Mouse (Mus musculus): ENCODE data around the gene Fcgrt. TPM values are rescaled to one million over a fixed set of nuclear protein-coding genes. Genes with fewer than 3 reads are reported as not detected.
A peak's percentile ranks its signal among the peaks of the same experiment; 100 is the strongest.

Fcgrt gene
- polyA plus RNA-seq, 1 experiment = 67.2 TPM

GRCm38 (mm10) chr7:45105491-45105890 is 1.8 kb upstream of the Fcgrt start:
- TF ChIP-seq POLR2A (IDR thresholded peaks at IDR 0.05; ENCODE audit: insufficient read length, low read depth) (no peak), MYOD1 (IDR thresholded peaks at IDR 0.05; ENCODE audit: control insufficient read depth in 1 of 3, insufficient read length in 2 of 3, low read depth in 2 of 3) (no peak), MAX (IDR thresholded peaks at IDR 0.05; ENCODE audit: low read depth) (no peak), POLR2AphosphoS2 (IDR thresholded peaks at IDR 0.05; ENCODE audit: insufficient read length, low read depth) (no peak), CEBPB (IDR thresholded peaks at IDR 0.05; ENCODE audit: insufficient read depth, poor library complexity, severe bottlenecking) (no peak), E2F4 (IDR thresholded peaks at IDR 0.05; ENCODE audit: insufficient read depth) (no peak), USF1 (IDR thresholded peaks at IDR 0.05; ENCODE audit: low read depth) (no peak), REST (IDR thresholded peaks at IDR 0.05; ENCODE audit: insufficient read depth, insufficient read length) (no peak), SRF (IDR thresholded peaks at IDR 0.05; ENCODE audit: control insufficient read depth, insufficient read length, low read depth) (no peak), TCF3 (IDR thresholded peaks at IDR 0.05; ENCODE audit: insufficient read length, low read depth) (no peak)
- H3ac ChIP-seq (ENCODE audit: control insufficient read depth, insufficient read length) = no peak overlapping the region
- H3K36me3 ChIP-seq (ENCODE audit: control insufficient read depth, insufficient read depth) = no peaks in the 10 kb centered on the region
- H3K4me3 ChIP-seq = no peak overlapping the region
- H3K27me3 ChIP-seq (ENCODE audit: control insufficient read depth, insufficient read depth, insufficient read length) = no peaks in the 10 kb centered on the region
- no peaks in the 10 kb centered on the region for H3K79me2 ChIP-seq (ENCODE audit: control insufficient read depth, insufficient read depth)
- H3K4me2 ChIP-seq (ENCODE audit: low read depth) = no peak overlapping the region

DNA sequence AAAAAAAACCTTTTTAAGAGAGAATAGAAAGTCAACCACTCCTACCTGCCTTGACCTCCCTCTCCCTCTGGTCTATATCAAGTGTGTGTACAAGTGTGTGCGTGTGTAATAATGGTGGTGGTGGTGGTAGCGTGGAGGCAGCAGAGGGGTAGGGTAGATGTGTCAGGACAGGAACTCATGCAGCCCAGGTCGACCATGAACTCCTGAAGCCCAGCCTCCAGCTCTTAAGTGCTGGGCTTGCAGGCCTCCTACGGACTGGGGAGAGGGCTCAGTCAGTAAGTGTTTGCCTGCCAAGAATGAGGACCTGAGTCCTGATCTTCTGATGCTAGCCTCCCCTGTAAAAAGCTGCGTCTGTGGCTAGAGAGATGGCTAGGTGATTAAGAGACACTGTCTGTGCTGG is 1.3 kb upstream of the Fcgrt start:
- H3K4me2 ChIP-seq (ENCODE audit: low read depth) = no peak overlapping the region
- no peaks in the 10 kb centered on the region for H3K79me2 ChIP-seq (ENCODE audit: control insufficient read depth, insufficient read depth)
- no peak overlapping the region for H3ac ChIP-seq (ENCODE audit: control insufficient read depth, insufficient read length)
- no peaks in the 10 kb centered on the region for H3K36me3 ChIP-seq (ENCODE audit: control insufficient read depth, insufficient read depth)
- TF ChIP-seq REST (IDR thresholded peaks at IDR 0.05; ENCODE audit: insufficient read depth, insufficient read length) (no peak), POLR2AphosphoS2 (IDR thresholded peaks at IDR 0.05; ENCODE audit: insufficient read length, low read depth) (no peak), E2F4 (IDR thresholded peaks at IDR 0.05; ENCODE audit: insufficient read depth) (no peak), TCF3 (IDR thresholded peaks at IDR 0.05; ENCODE audit: insufficient read length, low read depth) (no peak), POLR2A (IDR thresholded peaks at IDR 0.05; ENCODE audit: insufficient read length, low read depth) (no peak), MAX (IDR thresholded peaks at IDR 0.05; ENCODE audit: low read depth) (no peak), MYOD1 (IDR thresholded peaks at IDR 0.05; ENCODE audit: control insufficient read depth in 1 of 3, insufficient read length in 2 of 3, low read depth in 2 of 3) (no peak), SRF (IDR thresholded peaks at IDR 0.05; ENCODE audit: control insufficient read depth, insufficient read length, low read depth) (no peak), MYOG (IDR thresholded peaks at IDR 0.05; ENCODE audit: control insufficient read depth in 1 of 3, insufficient read depth in 1 of 3, insufficient read length in 2 of 3, low read depth in 2 of 3) (no peak)
- H3K4me3 ChIP-seq = no peak overlapping the region
- no peaks in the 10 kb centered on the region for H3K27me3 ChIP-seq (ENCODE audit: control insufficient read depth, insufficient read depth, insufficient read length)

- no peaks in the 10 kb centered on the region for H3K36me3 ChIP-seq (ENCODE audit: control insufficient read depth, insufficient read depth)
- H3ac ChIP-seq (ENCODE audit: control insufficient read depth, insufficient read length) = no peak overlapping the region
- no peaks in the 10 kb centered on the region for H3K79me2 ChIP-seq (ENCODE audit: control insufficient read depth, insufficient read depth)
- peak; percentile 68 for TF ChIP-seq USF1 (IDR thresholded peaks at IDR 0.05; ENCODE audit: low read depth)
- TF ChIP-seq MYOD1 (IDR thresholded peaks at IDR 0.05; ENCODE audit: control insufficient read depth in 1 of 3, insufficient read length in 2 of 3, low read depth in 2 of 3) = no peak
- H3K4me3 ChIP-seq = peak overlapping the region; percentile 22
- H3K27me3 ChIP-seq (ENCODE audit: control insufficient read depth, insufficient read depth, insufficient read length) = no peaks in the 10 kb centered on the region
- peak overlapping the region; percentile 82 for H3K4me2 ChIP-seq (ENCODE audit: low read depth)
Measured at GRCm38 (mm10) chr7:45102940-45103585, 588 bp downstream of the Fcgrt start.

DNA sequence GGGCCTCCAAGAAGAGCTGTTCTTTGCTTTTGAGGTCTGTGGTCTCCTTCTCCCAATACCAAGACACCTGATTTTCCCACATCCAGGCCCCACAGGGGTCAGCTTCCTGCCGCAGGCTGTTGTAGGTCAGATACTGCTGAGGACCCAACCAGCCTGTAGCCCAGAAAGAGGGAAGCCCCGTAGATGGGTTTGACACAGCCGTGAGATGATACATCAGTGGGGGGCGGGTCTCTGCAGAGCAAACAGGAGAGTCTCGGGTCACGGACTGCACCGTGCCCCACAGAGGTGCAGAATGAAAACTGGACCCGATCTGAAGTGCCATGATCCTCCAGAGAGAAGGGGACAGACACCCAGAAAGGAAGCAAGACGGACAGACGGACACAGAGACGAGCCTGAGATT is 1.2 kb downstream of the Fcgrt start:
- Histone ChIP-seq H3K27me3 (ENCODE audit: control insufficient read depth, insufficient read depth, insufficient read length) (no peaks in the 10 kb centered on the region), H3K36me3 (ENCODE audit: control insufficient read depth, insufficient read depth) (no peaks in the 10 kb centered on the region), H3ac (ENCODE audit: control insufficient read depth, insufficient read length) (no peak overlapping the region), H3K4me3 (peak overlapping the region; percentile 22), H3K79me2 (ENCODE audit: control insufficient read depth, insufficient read depth) (no peaks in the 10 kb centered on the region), H3K4me2 (ENCODE audit: low read depth) (peak overlapping the region; percentile 82)
- no peak for TF ChIP-seq MYOD1 (IDR thresholded peaks at IDR 0.05; ENCODE audit: control insufficient read depth in 1 of 3, insufficient read length in 2 of 3, low read depth in 2 of 3)
- no peak for TF ChIP-seq USF1 (IDR thresholded peaks at IDR 0.05; ENCODE audit: low read depth)
- TF ChIP-seq REST (IDR thresholded peaks at IDR 0.05; ENCODE audit: insufficient read depth, insufficient read length) = no peak

DNA sequence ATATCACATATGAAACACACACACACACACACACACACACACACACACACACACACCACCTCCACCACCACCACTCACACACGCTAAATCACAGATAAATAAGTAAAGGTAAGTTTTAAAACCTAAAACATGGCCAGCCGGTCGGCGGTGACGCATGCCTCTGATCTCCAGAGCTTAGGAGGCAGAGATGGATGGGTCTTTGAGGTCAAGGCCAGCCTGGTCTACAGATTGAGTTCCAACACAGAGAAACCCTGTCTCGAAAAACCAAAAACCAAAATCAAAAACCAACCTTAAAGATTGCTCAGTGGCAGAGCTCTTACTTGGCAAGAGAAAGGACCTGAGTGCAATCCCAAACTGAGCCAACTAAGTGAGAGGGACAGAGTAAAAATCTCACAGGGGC is 3.6 kb downstream of the Fcgrt start:
- no peak overlapping the region for H3K4me3 ChIP-seq
- no peak overlapping the region for H3K4me2 ChIP-seq (ENCODE audit: low read depth)
- TF ChIP-seq MYOG (IDR thresholded peaks at IDR 0.05; ENCODE audit: control insufficient read depth in 1 of 3, insufficient read depth in 1 of 3, insufficient read length in 2 of 3, low read depth in 2 of 3) (no peak), USF1 (IDR thresholded peaks at IDR 0.05; ENCODE audit: low read depth) (no peak), TCF3 (IDR thresholded peaks at IDR 0.05; ENCODE audit: insufficient read length, low read depth) (no peak), POLR2AphosphoS2 (IDR thresholded peaks at IDR 0.05; ENCODE audit: insufficient read length, low read depth) (no peak), MAX (IDR thresholded peaks at IDR 0.05; ENCODE audit: low read depth) (no peak), REST (IDR thresholded peaks at IDR 0.05; ENCODE audit: insufficient read depth, insufficient read length) (no peak), MYOD1 (IDR thresholded peaks at IDR 0.05; ENCODE audit: control insufficient read depth in 1 of 3, insufficient read length in 2 of 3, low read depth in 2 of 3) (no peak), POLR2A (IDR thresholded peaks at IDR 0.05; ENCODE audit: insufficient read length, low read depth) (no peak), SRF (IDR thresholded peaks at IDR 0.05; ENCODE audit: control insufficient read depth, insufficient read length, low read depth) (no peak), TCF12 (IDR thresholded peaks at IDR 0.05; ENCODE audit: insufficient read depth, poor library complexity, severe bottlenecking) (no peak), E2F4 (IDR thresholded peaks at IDR 0.05; ENCODE audit: insufficient read depth) (no peak), CEBPB (IDR thresholded peaks at IDR 0.05; ENCODE audit: insufficient read depth, poor library complexity, severe bottlenecking) (no peak)
- no peaks in the 10 kb centered on the region for H3K79me2 ChIP-seq (ENCODE audit: control insufficient read depth, insufficient read depth)
- no peak overlapping the region for H3ac ChIP-seq (ENCODE audit: control insufficient read depth, insufficient read length)
- no peaks in the 10 kb centered on the region for H3K36me3 ChIP-seq (ENCODE audit: control insufficient read depth, insufficient read depth)
- H3K27me3 ChIP-seq (ENCODE audit: control insufficient read depth, insufficient read depth, insufficient read length) = no peaks in the 10 kb centered on the region
